Mouse (Mus musculus) brain, embryonic 18.5 days (tissue): ENCODE results near the gene Gabarap.
"Not testable (repeated sequence)": the region's sequence is repeated elsewhere in the genome, so short reads cannot be mapped to it uniquely, and the experiment has no call there.

ENCODE experiments used
- DNase-seq: peaks from one replicate; pipeline ENCODE4 v3.0.0-alpha.2; 2012; ENCODE audit warnings: low read depth, low spot score

Gabarap gene

GRCm38 (mm10) chr11:69990850-69991691 lies at the start of gene Gabarap:
TSS of gene Gabarap (plus strand) at chr11:69991143.
- peak; percentile 93 for DNase-seq

GRCm38 (mm10) chr11:69945216-69945615 lies 45.7 kb upstream of the Gabarap start:
- no peak for DNase-seq

- DNase-seq, result no peak
Measured at GRCm38 (mm10) chr11:69945997-69946891, 44.7 kb upstream of the Gabarap start.

GRCm38 (mm10) chr11:69947337-69948065 lies 43.4 kb upstream of the Gabarap start:
- no peak for DNase-seq

DNA sequence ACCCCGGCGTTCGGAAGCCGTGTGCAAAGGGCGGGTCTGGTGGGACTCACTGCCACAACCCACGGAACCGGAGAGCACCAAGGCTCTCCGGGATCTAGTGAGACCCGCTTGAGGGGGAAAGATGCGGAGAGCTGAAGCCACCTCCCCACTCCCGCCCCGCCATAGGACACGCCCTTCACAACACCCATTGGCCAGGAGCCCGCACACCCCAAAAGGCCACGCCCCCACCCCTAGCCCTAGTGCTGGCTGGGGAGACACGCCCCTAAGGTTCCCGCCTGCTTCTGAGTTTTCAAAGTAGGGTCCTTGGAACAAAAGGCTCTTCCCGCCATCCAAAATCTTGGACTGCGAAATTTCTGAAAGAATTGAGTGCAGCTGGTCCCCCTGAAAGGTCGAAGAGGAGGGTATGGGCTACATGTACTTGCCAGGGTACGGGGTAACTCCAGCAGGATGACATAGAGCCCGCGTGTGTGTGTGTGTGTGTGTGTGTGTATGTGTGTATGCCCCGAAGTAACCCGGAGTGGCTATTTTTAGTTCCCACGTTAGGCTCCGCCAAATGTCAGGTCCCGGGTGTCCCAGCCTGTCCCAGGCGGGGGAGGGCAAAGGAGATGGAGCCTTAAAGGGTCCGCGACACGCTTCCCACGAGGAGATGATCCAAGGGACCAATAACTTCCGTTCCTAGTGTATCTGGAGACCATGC lies 42.7 kb upstream of the Gabarap start, which contains the start of gene Slc2a4:
Gene Slc2a4, minus strand, starts transcription at position 123 of the 697 bp plus-strand sequence.
- DNase-seq, result peak; percentile 64

DNA sequence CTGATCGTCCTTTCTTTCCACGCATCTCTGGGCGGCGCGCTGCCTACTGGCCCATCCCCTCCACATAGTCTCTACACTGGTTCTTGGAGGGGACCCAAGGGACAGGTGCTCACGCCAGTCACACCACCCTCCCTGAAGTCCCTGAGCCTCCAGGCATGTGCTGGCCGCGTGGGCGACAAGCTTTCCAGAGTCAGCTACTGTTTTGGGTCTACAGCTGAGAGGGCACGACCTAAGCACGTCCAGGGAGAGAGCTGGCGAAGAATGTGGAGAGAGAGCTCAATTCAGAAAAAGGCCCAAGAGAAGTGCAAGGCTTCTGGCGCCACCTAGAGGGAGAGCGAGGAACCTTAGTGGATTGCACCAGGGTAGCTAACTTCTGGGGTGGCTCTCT lies 42.2 kb upstream of the Gabarap start:
- DNase-seq, result no peak

DNA sequence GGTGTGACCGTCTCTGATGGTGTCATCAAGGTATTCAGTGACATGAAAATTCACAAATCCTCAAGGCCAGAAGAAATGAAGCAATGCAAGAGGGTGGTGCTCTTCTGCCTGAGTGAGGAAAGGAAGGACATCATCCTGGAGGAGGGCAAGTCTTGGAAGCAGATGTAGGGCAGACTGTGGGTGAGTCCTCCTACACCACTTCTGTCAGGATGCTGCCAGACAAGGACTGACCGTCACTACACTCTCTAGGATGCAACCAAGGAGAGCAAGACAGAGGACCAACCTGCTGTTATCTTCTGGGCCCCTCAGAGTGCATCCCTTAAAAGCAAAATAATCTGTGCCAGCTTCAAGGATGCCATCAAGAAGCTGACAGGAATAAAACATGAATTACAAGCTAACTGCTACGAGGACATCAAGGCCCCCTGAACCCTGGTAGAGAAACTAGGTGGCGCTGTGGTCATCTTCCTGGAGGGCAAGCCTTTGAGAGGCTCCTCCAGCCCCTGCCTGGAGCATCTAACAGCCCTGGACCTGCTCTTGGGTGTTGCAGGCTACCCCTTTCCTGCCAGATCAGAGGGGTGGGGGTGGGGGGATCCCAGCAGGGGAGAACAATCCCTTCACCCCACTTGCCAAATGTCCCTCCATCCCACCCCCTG lies 40.0 kb upstream of the Gabarap start:
- DNase-seq, result no peak

- no peak for DNase-seq
Measured at GRCm38 (mm10) chr11:69952274-69952673, 38.7 kb upstream of the Gabarap start.

DNA sequence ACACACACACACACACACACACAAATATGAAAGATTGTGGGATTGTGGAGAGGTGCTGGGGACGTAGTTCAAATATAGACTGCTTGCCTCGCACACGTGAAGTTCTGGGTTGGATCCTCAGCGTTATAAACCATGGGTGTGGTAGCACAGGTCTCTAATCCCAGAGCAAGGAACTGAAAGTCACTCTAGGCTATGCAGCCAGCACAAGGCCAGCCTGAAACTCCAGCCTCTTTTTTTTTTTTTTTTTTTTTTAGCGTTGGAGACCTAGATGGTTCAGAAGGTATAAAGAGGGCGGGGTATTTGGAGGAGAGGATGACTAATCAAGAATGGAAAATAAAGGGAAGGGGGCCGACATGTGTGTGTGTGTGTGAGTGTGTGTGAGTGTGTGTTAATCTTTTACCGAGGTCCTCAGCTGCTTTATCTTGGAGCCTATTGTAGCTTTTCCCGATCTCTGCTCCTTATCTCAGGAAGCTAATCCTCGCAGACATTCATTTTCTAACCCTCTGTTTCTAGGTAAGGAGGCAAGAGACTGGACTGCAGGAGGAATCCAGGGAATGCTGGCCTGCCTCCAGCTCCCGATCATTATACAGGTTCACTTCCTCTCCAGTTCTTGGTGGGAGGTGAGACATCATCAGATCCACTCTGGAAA lies 37.6 kb upstream of the Gabarap start:
- DNase-seq, result no peak

DNA sequence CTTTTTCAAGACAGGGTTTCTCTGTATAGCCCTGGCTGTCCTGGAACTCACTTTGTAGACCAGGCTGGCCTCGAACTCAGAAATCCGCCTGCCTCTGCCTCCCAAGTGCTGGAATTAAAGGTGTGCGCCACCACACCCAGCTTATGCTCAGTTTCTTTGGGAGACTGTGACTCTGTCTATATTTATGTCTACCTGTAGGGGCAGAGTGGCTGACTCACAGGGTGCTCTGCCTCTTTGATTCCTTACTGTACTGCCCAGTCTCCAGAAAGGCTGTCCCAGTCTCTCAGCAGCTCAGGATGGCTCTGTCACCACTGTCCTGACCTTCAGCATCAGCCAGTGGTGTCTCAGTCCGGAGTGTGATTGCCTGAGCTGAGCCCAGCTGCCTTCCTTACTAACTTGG lies 35.3 kb upstream of the Gabarap start:
- not testable (repeated sequence) for DNase-seq

GRCm38 (mm10) chr11:69956218-69956617 lies 34.7 kb upstream of the Gabarap start:
- DNase-seq, result no peak

GRCm38 (mm10) chr11:69960616-69961015 lies 30.3 kb upstream of the Gabarap start:
- DNase-seq, result no peak

- DNase-seq, result no peak
Measured at GRCm38 (mm10) chr11:69961841-69962240, 29.1 kb upstream of the Gabarap start.

- no peak for DNase-seq
Measured at GRCm38 (mm10) chr11:69964650-69965270, 26.2 kb upstream of the Gabarap start, which contains the start of gene Cldn7. TSS of gene Cldn7 (plus strand) at chr11:69964779.

DNA sequence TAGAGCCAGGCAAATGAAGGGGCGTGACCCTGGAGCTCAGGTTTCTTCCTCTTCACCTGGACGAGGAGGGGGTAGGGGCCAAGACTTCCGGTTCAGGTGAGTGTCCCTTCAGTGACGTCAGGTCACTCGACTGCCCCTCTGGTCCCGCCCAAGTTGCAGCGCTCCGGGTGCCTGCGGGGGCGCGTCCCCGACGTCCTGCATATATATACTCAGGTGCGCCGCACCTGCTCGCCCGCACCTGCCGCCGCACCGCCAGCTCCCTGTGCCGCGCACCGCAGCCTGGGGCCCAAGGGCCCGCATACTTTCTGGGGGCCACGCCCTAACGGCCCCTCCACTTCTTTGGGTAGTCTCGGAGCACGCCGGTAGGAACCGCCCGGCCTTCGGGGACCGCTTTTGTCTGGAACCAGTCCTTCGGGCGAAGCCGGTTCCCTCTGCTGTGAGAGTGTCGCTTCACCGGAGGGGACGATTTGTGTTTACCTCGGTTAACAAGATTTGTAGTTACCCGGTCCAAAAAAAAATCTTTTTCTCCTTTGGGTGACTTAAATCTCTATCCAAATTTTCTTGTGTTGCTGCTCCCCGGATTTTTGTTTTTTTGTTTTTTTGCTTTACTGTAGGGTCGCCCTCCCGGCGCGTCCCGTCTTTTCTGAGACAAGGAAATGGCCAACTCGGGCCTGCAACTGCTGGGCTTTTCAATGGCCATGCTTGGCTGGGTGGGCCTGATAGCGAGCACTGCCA lies 25.5 kb upstream of the Gabarap start:
- no peak for DNase-seq

DNA sequence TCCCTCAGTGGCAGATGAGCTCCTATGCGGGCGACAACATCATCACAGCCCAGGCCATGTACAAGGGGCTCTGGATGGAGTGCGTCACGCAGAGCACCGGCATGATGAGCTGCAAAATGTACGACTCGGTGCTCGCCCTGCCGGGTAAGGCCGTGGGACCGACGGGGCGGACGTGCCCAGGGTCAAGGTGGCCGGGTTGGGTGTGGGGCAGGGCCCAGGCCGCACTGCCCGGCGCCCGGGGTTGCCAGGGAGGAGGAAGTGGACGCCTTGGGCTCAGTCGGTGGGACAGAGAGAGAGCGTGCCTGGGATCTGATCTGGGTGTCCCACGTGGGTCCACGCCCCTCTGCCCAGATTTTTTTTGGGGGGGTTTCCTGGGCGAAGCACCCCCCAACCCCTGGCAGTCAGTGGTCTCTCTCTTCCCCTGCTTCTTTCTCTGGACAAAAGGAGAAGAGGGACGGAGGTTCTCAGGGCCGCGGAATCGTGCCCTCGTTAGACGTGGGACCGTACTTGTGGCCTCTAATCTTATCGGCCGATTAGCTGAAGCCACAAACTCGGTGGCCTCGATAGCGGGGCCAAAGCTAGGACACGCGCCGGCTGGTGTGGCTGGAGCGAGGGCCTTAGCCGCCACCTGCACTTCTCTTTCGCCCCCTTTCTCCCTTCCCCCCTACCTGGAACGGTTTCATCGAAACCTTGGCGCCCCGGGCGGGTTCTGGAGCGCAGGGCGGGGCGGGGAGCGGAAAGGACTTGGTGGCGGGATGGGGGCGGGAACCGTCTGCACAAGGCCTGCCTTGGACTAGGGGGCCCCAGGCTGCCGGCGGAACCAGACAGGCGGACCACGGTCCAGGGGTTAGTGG lies 24.7 kb upstream of the Gabarap start:
- no peak for DNase-seq

- DNase-seq, result no peak
Measured at GRCm38 (mm10) chr11:69966860-69967517, 24.0 kb upstream of the Gabarap start.
